Mouse (Mus musculus): ENCODE measurements around the gene Gm20716.

GRCm38 (mm10) chr2:168242841-168243240, 12.7 kb upstream of the Gm20716 start:
- TF ChIP-seq CTCF (IDR thresholded peaks at IDR 0.05; ENCODE audit: extremely low read depth, insufficient read length, insufficient replicate concordance, low read depth, low read length) (no peak), POLR2A (IDR thresholded peaks at IDR 0.05; ENCODE audit: low read depth, low read length) (no peak)
